Mouse (Mus musculus) MEL (cell line): ENCODE data around the gene Ssc5d. TPM values are rescaled to one million over a fixed set of nuclear protein-coding genes. Genes with fewer than 3 reads are reported as not detected.

Source experiments
- DNase-seq: peaks from one replicate; pipeline ENCODE4 v3.0.0; 2011; ENCODE audit warnings: low read depth, low spot score
- H3K27ac ChIP-seq: 2 replicates; pipeline ENCODE4 v1.5.1; 2012; ENCODE audit warnings: low read depth, mild to moderate bottlenecking, control low read depth, low read length, moderate library complexity; ENCODE audit not compliant: control insufficient read depth
- H3K27me3 ChIP-seq, 2 experiments: fragments of 150-350 bp in 1 of 2; sonication (generic) in 1 of 2; 2 replicates each; pipeline ENCODE4 v1.6.1; 2012; ENCODE audit warnings: low read length in 2 of 2, mild to moderate bottlenecking in 2 of 2, improper control_type of control experiment in 1 of 2, moderate library complexity in 1 of 2; ENCODE audit not compliant: insufficient read depth in 2 of 2, control insufficient read depth in 1 of 2
- H3K36me3 ChIP-seq, 2 experiments: 2 replicates each; pipeline ENCODE4 v1.6.1; 2012 to 2014; ENCODE audit warnings: low read length in 2 of 2, improper control_type of control experiment in 1 of 2, inconsistent platforms in 1 of 2, mild to moderate bottlenecking in 1 of 2; ENCODE audit not compliant: insufficient read depth in 2 of 2, control insufficient read depth in 1 of 2
- H3K4me1 ChIP-seq, 2 experiments: fragments of 150-350 bp in 1 of 2; sonication (generic) in 1 of 2; 2 replicates each; pipeline ENCODE4 v1.6.1; 2012; ENCODE audit warnings: low read length in 2 of 2, improper control_type of control experiment in 1 of 2, mild to moderate bottlenecking in 1 of 2; ENCODE audit not compliant: insufficient read depth in 2 of 2, control insufficient read depth in 1 of 2
- H3K4me3 ChIP-seq, 2 experiments: fragments of 150-350 bp in 1 of 2; sonication (generic) in 1 of 2; 2 replicates each; pipeline ENCODE4 v1.5.1; 2012; ENCODE audit warnings: low read depth in 2 of 2, low read length in 2 of 2, mild to moderate bottlenecking in 2 of 2, moderate library complexity in 2 of 2, control low read depth in 1 of 2, improper control_type of control experiment in 1 of 2; ENCODE audit not compliant: control insufficient read depth in 1 of 2, insufficient read depth in 1 of 2
- H3K79me2 ChIP-seq: 2 replicates; pipeline ENCODE4 v1.6.1; 2012; ENCODE audit warnings: mild to moderate bottlenecking, low read length, moderate library complexity; ENCODE audit not compliant: control insufficient read depth, poor library complexity, insufficient read depth
- H3K9ac ChIP-seq: 2 replicates; pipeline ENCODE4 v1.6.1; 2012; ENCODE audit warnings: low read depth, mild to moderate bottlenecking, control low read depth, low read length, moderate library complexity; ENCODE audit not compliant: control insufficient read depth, poor library complexity, severe bottlenecking
- H3K9me3 ChIP-seq: fragments of 150-350 bp; sonication (generic); replicated peaks from 2 replicates; pipeline ENCODE4 v1.6.1; 2012; ENCODE audit warnings: mild to moderate bottlenecking, low read length, improper control_type of control experiment, moderate library complexity; ENCODE audit not compliant: insufficient read depth
- CHD2 ChIP-seq: IDR thresholded peaks from 2 replicates; pipeline ENCODE4 v1.6.1; 2011; ENCODE audit warnings: low read length, improper control_type of control experiment
- CTCF ChIP-seq, 3 experiments: IDR thresholded peaks in 2 of 3; conservative IDR thresholded peaks in 1 of 3; 2 replicates each; pipeline ENCODE4 v1.5.1; 2011 to 2012; ENCODE audit warnings: low read length in 3 of 3, low read depth in 2 of 3, mild to moderate bottlenecking in 2 of 3, improper control_type of control experiment in 1 of 3, inconsistent platforms in 1 of 3, mixed read lengths in 1 of 3, moderate library complexity in 1 of 3; ENCODE audit not compliant: control insufficient read depth in 1 of 3, insufficient read depth in 1 of 3, poor library complexity in 1 of 3, severe bottlenecking in 1 of 3
- E2F4 ChIP-seq: IDR thresholded peaks from 2 replicates; pipeline ENCODE4 v1.6.1; 2011; ENCODE audit warnings: low read depth, low read length, improper control_type of control experiment, borderline replicate concordance
- ELF1 ChIP-seq: IDR thresholded peaks from 2 replicates; pipeline ENCODE4 v1.6.1; 2014; ENCODE audit warnings: low read depth, mild to moderate bottlenecking, inconsistent platforms, low read length, improper control_type of control experiment, moderate library complexity
- JUND ChIP-seq: IDR thresholded peaks from 2 replicates; pipeline ENCODE4 v1.6.1; 2011; ENCODE audit warnings: low read depth, mild to moderate bottlenecking, improper control_type of control experiment, low read length
- KAT2A ChIP-seq: conservative IDR thresholded peaks from 2 replicates; pipeline ENCODE4 v1.6.1; 2012; ENCODE audit warnings: low read depth, low read length, improper control_type of control experiment, inconsistent platforms
- MAFK ChIP-seq: IDR thresholded peaks from 2 replicates; pipeline ENCODE4 v1.6.1; 2011; ENCODE audit warnings: low read depth, mild to moderate bottlenecking, low read length, improper control_type of control experiment, borderline replicate concordance
- MEF2A ChIP-seq: IDR thresholded peaks from 2 replicates; pipeline ENCODE4 v1.6.1; 2014; ENCODE audit warnings: low read depth, mild to moderate bottlenecking, inconsistent platforms, low read length, improper control_type of control experiment; ENCODE audit not compliant: poor library complexity, insufficient replicate concordance, severe bottlenecking; ENCODE audit errors: extremely low read depth
- MXI1 ChIP-seq: IDR thresholded peaks from 2 replicates; pipeline ENCODE4 v1.6.1; 2011; ENCODE audit warnings: mild to moderate bottlenecking, low read depth, low read length, improper control_type of control experiment
- MYB ChIP-seq: IDR thresholded peaks from 2 replicates; pipeline ENCODE4 v1.6.1; 2011; ENCODE audit warnings: mild to moderate bottlenecking, low read depth, low read length, improper control_type of control experiment
- MYC ChIP-seq: IDR thresholded peaks from 2 replicates; pipeline ENCODE4 v1.6.1; 2011; ENCODE audit warnings: low read depth, mild to moderate bottlenecking, low read length, improper control_type of control experiment, moderate library complexity
- NELFE ChIP-seq: IDR thresholded peaks from 2 replicates; pipeline ENCODE4 v1.6.1; 2011; ENCODE audit warnings: low read depth, low read length, improper control_type of control experiment
- POLR2AphosphoS5 ChIP-seq: IDR thresholded peaks from 2 replicates; pipeline ENCODE4 v1.6.1; 2012; ENCODE audit warnings: low read depth, borderline replicate concordance, mild to moderate bottlenecking, inconsistent platforms, low read length, moderate library complexity, mixed read lengths
- RAD21 ChIP-seq: IDR thresholded peaks from 2 replicates; pipeline ENCODE4 v1.6.1; 2011; ENCODE audit warnings: mild to moderate bottlenecking, low read depth, low read length, improper control_type of control experiment
- RCOR1 ChIP-seq: IDR thresholded peaks from 2 replicates; pipeline ENCODE4 v1.6.1; 2012; ENCODE audit warnings: low read depth, mild to moderate bottlenecking, inconsistent platforms, low read length, improper control_type of control experiment
- SMC3 ChIP-seq: IDR thresholded peaks from 2 replicates; pipeline ENCODE4 v1.6.1; 2011; ENCODE audit warnings: low read depth, low read length, improper control_type of control experiment
- TAL1 ChIP-seq: IDR thresholded peaks from 2 replicates; pipeline ENCODE4 v1.6.1; 2012; ENCODE audit warnings: mild to moderate bottlenecking, inconsistent platforms, low read length, moderate library complexity, mixed read lengths
- TCF12 ChIP-seq: IDR thresholded peaks from 2 replicates; pipeline ENCODE4 v1.6.1; 2014; ENCODE audit warnings: low read depth, mild to moderate bottlenecking, inconsistent platforms, low read length, improper control_type of control experiment, moderate library complexity
- UBTF ChIP-seq: IDR thresholded peaks from 2 replicates; pipeline ENCODE4 v1.6.1; 2012; ENCODE audit warnings: low read depth, mild to moderate bottlenecking, inconsistent platforms, low read length, improper control_type of control experiment, moderate library complexity, borderline replicate concordance; ENCODE audit not compliant: insufficient read depth
- ZKSCAN1 ChIP-seq: IDR thresholded peaks from 2 replicates; pipeline ENCODE4 v1.6.1; 2012; ENCODE audit warnings: low read depth, mild to moderate bottlenecking, inconsistent platforms, low read length, improper control_type of control experiment, moderate library complexity
- polyA plus RNA-seq, 2 experiments: library from polyadenylated mRNA; stranded (reverse) in 1 of 2; unstranded in 1 of 2; fragments of >175 nt in 1 of 2; fragments of >200 nt in 1 of 2; gene quantifications; 2 replicates each; pipeline versions ENCODE4 v1.2.1 to v1.2.4; 2012; ENCODE audit warnings: low replicate concordance in 2 of 2, low read depth in 1 of 2; ENCODE audit not compliant: insufficient read length in 2 of 2, insufficient read depth in 1 of 2, missing spikeins in 1 of 2
- total RNA-seq: library from RNA; depleted of rRNA; stranded (reverse); fragments of 300-350 nt; gene quantifications from 2 replicates; pipeline ENCODE4 v1.2.3, GENCODE M21; 2012

The Ssc5d gene
- total and polyA plus RNA-seq, 3 experiments, result 0.04 to 0.17 TPM; not detected in 1

GRCm38 (mm10) chr7:4876753-4877221 lies 48.8 kb upstream of the Ssc5d start, which contains the start of gene Isoc2a (continued):
- TF ChIP-seq CTCF (IDR thresholded peaks at IDR 0.05 in 2 of 3, conservative IDR thresholded peaks at IDR 0.05 in 1 of 3; ENCODE audit: control insufficient read depth in 1 of 3, insufficient read depth in 1 of 3, low read depth in 2 of 3, low read length in 3 of 3, poor library complexity in 1 of 3, severe bottlenecking in 1 of 3) (no peak), SMC3 (no peak), POLR2AphosphoS5 (peak; percentile 35; the same call in 1 of the 2 replicates), JUND (no peak), MYB (no peak), TCF12 (peak; percentile 57), CHD2 (peak; percentile 70), UBTF (no peak), RCOR1 (no peak), KAT2A (no peak), ELF1 (peak; percentile 50; the same call in 1 of the 2 replicates), E2F4 (no peak), ZKSCAN1 (no peak), TAL1 (peak; percentile 69), MAFK (no peak), MYC (peak; percentile 69; the same call in 1 of the 2 replicates), RAD21 (no peak), NELFE (peak; percentile 70)

GRCm38 (mm10) chr7:4877226-4877625 lies 48.4 kb upstream of the Ssc5d start:
- Histone ChIP-seq H3K79me2 (peaks cover 4% of the 10 kb centered on the region; the same call in 1 of the 2 replicates), H3K4me3 (peak overlapping the region; percentile 51 to 90), H3K4me1 (no peaks in the 10 kb centered on the region; a peak in 2 of 4 replicates), H3K9me3 (no peaks in the 10 kb centered on the region), H3K27ac (peak overlapping the region; percentile 36; the same call in 1 of the 2 replicates), H3K36me3 (no peaks in the 10 kb centered on the region), H3K27me3 (no peaks in the 10 kb centered on the region), H3K9ac (peak overlapping the region; percentile 74)
- TF ChIP-seq MEF2A (no peak), MXI1 (peak; percentile 6; the same call in 1 of the 2 replicates)
- DNase-seq, result no peak
